ENCODE assay signal across 20 mouse cellular contexts in genomic region chr14:33854181-33854580, GRCm38 (mm10).
DNase-seq lines count a peak whose midpoint lies in the region; ATAC-seq lines count a peak whose summit lies in the region.
"Had no signal": no experiment of that assay in that cellular context is flagged by ENCODE, and none has a peak within 500 bp of the region (broad histone marks: within the 10 kb centered on the region; RNA-seq: fewer than 3 reads in every experiment).

No protein-coding gene starts in this region.

- H3K36me3 ChIP-seq in heart, embryonic 10.5 days = no peaks in the 10 kb centered on the region
- H3K36me3 ChIP-seq in forebrain, embryonic 16.5 days (ENCODE audit: control insufficient read depth, insufficient read depth) = no peaks in the 10 kb centered on the region
- H3K36me3 ChIP-seq: embryonic facial prominence, embryonic 10.5 days; heart, embryonic 15.5 days; hindbrain, embryonic 13.5 days; intestine, embryonic 15.5 days; kidney, embryonic 15.5 days; liver, embryonic 15.5 days; midbrain, embryonic 15.5 days had no signal

- WGBS in heart, embryonic 10.5 days = 86% methylated on average over 6 of the region's 6 CpGs
- 94% methylated on average over 6 of the region's 6 CpGs for WGBS in forebrain, embryonic 16.5 days

- intact Hi-C loops in gastrocnemius, postnatal 14 days (cut with DNase I; ENCODE audit: low total_unique reads) = no loop called here

- H3K9me3 ChIP-seq in heart, embryonic 10.5 days = no peaks in the 10 kb centered on the region
- H3K9me3 ChIP-seq in forebrain, embryonic 16.5 days (ENCODE audit: control insufficient read depth, low read length) = no peaks in the 10 kb centered on the region
- H3K9me3 ChIP-seq: embryonic facial prominence, embryonic 10.5 days; forebrain, embryonic 13.5 days; heart, embryonic 15.5 days; hindbrain, embryonic 13.5 days; intestine, embryonic 15.5 days; kidney, embryonic 15.5 days; liver, embryonic 15.5 days; midbrain, embryonic 15.5 days had no signal

- H3K9ac ChIP-seq in forebrain, embryonic 16.5 days (replicated peaks; ENCODE audit: low read depth, low read length) = no peak overlapping the region
- H3K9ac ChIP-seq: forebrain, embryonic 13.5 days; heart, embryonic 15.5 days; hindbrain, embryonic 13.5 days; intestine, embryonic 15.5 days; kidney, embryonic 15.5 days; liver, embryonic 15.5 days; midbrain, embryonic 15.5 days had no signal

- H3K4me2 ChIP-seq in forebrain, embryonic 16.5 days (ENCODE audit: low read length) = no peak overlapping the region
- H3K4me2 ChIP-seq: forebrain, embryonic 13.5 days; heart, embryonic 15.5 days; hindbrain, embryonic 13.5 days; intestine, embryonic 15.5 days; kidney, embryonic 15.5 days; liver, embryonic 15.5 days; midbrain, embryonic 15.5 days had no signal

- no peak overlapping the region for H3K4me3 ChIP-seq in heart, embryonic 10.5 days
- no peak overlapping the region for H3K4me3 ChIP-seq in forebrain, embryonic 16.5 days (replicated peaks; ENCODE audit: low read length)
- H3K4me3 ChIP-seq: embryonic facial prominence, embryonic 10.5 days; forebrain, embryonic 13.5 days; heart, embryonic 15.5 days; hindbrain, embryonic 13.5 days; intestine, embryonic 15.5 days; kidney, embryonic 15.5 days; liver, embryonic 15.5 days; megakaryocyte, embryonic 14.5 days; midbrain, embryonic 15.5 days had no signal

- DNase-seq in adrenal gland, adult 2 months = peak; percentile 51
- DNase-seq in adrenal gland, postnatal 4 days (ENCODE audit: low spot score in 2 of 2) = no peak
- DNase-seq in heart, adult 18-20 months = peak; percentile 40 to 57
- DNase-seq in heart, embryonic 10.5 days (ENCODE audit: low spot score) = no peak
- peak; percentile 40 for DNase-seq in adrenal gland, postnatal 14 days
- DNase-seq in gastrocnemius, postnatal 14 days = peak; percentile 27
- no peak for DNase-seq in layer of hippocampus, postnatal 36 days
- DNase-seq: cerebellum, adult 8-10 months; thymus, postnatal 25 days had no signal

- no peaks in the 10 kb centered on the region for H3K27me3 ChIP-seq in heart, embryonic 10.5 days (ENCODE audit: insufficient read depth, poor library complexity, severe bottlenecking)
- H3K27me3 ChIP-seq in forebrain, embryonic 16.5 days (replicated peaks; ENCODE audit: control insufficient read depth, insufficient read depth, low read length) = no peaks in the 10 kb centered on the region
- H3K27me3 ChIP-seq: forebrain, embryonic 13.5 days; heart, embryonic 15.5 days; hindbrain, embryonic 13.5 days; intestine, embryonic 15.5 days; kidney, embryonic 15.5 days; liver, embryonic 15.5 days; megakaryocyte, embryonic 14.5 days; midbrain, embryonic 15.5 days had no signal

- H3K27ac ChIP-seq in heart, embryonic 10.5 days = no peak overlapping the region
- H3K27ac ChIP-seq in forebrain, embryonic 16.5 days (ENCODE audit: low read length) = no peak overlapping the region
- H3K27ac ChIP-seq: embryonic facial prominence, embryonic 10.5 days; forebrain, embryonic 13.5 days; heart, embryonic 15.5 days; hindbrain, embryonic 13.5 days; intestine, embryonic 15.5 days; kidney, embryonic 15.5 days; liver, embryonic 15.5 days; midbrain, embryonic 15.5 days had no signal

- H3K4me1 ChIP-seq in heart, embryonic 10.5 days = no peaks in the 10 kb centered on the region
- H3K4me1 ChIP-seq in forebrain, embryonic 16.5 days (replicated peaks; ENCODE audit: control insufficient read depth, insufficient read depth, low read length) = no peaks in the 10 kb centered on the region
- H3K4me1 ChIP-seq: forebrain, embryonic 13.5 days; heart, embryonic 15.5 days; hindbrain, embryonic 13.5 days; intestine, embryonic 15.5 days; liver, embryonic 15.5 days; megakaryocyte, embryonic 14.5 days; midbrain, embryonic 15.5 days had no signal

- no peak for ATAC-seq in forebrain, embryonic 16.5 days
- ATAC-seq: forebrain, embryonic 13.5 days; intestine, embryonic 15.5 days; lung, postnatal 0 days; midbrain, embryonic 15.5 days had no signal

Comparison
In these comparisons a context has a peak if more than half of its experiments do, and no peak if none do; other contexts are left out.
1. DNase-seq: peak in adrenal gland, adult 2 months (single experiment), heart, adult 18-20 months (2 of 2), adrenal gland, postnatal 14 days (single experiment) and gastrocnemius, postnatal 14 days (single experiment); none in adrenal gland, postnatal 4 days (0 of 2), heart, embryonic 10.5 days (single experiment) and layer of hippocampus, postnatal 36 days (0 of 2).